9 mouse cellular contexts compared by ENCODE assay signal in the genomic region with DNA sequence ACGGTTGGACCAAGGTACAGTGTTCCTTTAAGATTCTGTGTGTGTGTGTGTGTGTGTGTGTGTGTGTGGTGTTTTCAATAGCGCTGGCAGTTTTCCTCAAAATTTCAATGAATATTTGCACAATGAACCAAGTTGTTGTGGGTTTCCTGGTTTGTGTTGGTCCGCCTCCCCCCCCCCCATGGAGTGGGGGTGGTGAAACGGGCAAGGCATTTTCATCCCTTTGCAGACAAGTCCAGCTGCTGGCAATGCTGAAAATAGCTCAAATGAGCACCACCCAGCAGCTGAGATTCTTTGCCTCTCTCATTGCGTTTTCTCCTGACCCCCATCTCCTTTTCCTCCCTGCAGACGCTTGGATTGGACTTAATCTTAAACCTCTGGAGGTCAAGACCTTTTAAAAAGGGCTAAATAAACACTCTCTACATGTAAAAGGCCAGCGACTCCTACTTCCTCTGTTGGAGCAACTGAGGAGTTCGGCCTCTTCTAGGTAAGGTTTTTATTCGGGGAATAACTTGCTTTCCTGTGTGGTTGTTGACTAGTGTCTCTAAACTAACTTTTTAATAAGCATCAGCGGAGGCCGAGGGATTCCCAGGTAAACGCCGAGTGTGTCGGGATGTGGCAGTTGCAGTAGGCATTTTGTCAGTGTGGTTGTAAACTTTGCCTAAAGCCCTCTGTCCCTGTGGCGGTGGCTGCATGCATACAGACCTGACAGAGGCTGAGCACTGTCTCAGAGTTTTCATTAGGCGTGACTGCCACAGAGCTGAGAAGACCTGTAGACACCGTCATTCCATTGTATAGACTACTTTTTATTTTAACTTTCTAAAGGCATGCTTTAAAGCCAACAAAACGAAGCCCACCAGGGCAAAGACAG.
DNase-seq lines count a peak whose midpoint lies in the region; ATAC-seq and TF ChIP-seq lines count a peak whose summit lies in the region.
"Had no signal": no experiment of that assay in that cellular context is flagged by ENCODE, and none has a peak within 500 bp of the region (broad histone marks: within the 10 kb centered on the region; RNA-seq: fewer than 3 reads in every experiment).

No protein-coding gene starts in this region.

- H3K4me3 ChIP-seq in forebrain, embryonic 10.5 days, result 0 out of 2 replicates have a peak overlapping the region, but pooled peaks have one; percentile 3
- H3K4me3 ChIP-seq in forebrain, embryonic 14.5 days (ENCODE audit: low read depth, low read length), result no peak overlapping the region
- H3K4me3 ChIP-seq in thymus, adult 2 months (ENCODE audit: control insufficient read depth, insufficient read depth, low read length), result no peak overlapping the region
- H3K4me3 ChIP-seq: megakaryocyte, embryonic 14.5 days had no signal

- TF ChIP-seq CTCF in thymus, adult 2 months (IDR thresholded peaks at IDR 0.05; ENCODE audit: borderline replicate concordance, control insufficient read depth, extremely low read depth, insufficient read depth, low read length, poor library complexity), result no peak

- H3K27ac ChIP-seq in forebrain, embryonic 10.5 days, result no peak overlapping the region
- no peak overlapping the region for H3K27ac ChIP-seq in forebrain, embryonic 14.5 days (ENCODE audit: low read depth, low read length)
- no peak overlapping the region for H3K27ac ChIP-seq in thymus, adult 2 months (ENCODE audit: control insufficient read depth, insufficient read depth, low read length)

- no peaks in the 10 kb centered on the region for H3K27me3 ChIP-seq in forebrain, embryonic 10.5 days (ENCODE audit: poor library complexity, severe bottlenecking)
- no peaks in the 10 kb centered on the region for H3K27me3 ChIP-seq in forebrain, embryonic 14.5 days (replicated peaks; ENCODE audit: control insufficient read depth, insufficient read depth, low read length)
- H3K27me3 ChIP-seq in thymus, adult 2 months (ENCODE audit: control insufficient read depth, insufficient read depth, low read length), result no peaks in the 10 kb centered on the region
- H3K27me3 ChIP-seq: megakaryocyte, embryonic 14.5 days had no signal

- no peaks in the 10 kb centered on the region for H3K9me3 ChIP-seq in forebrain, embryonic 10.5 days
- no peaks in the 10 kb centered on the region for H3K9me3 ChIP-seq in forebrain, embryonic 14.5 days (replicated peaks; ENCODE audit: control insufficient read depth, low read length)

- 37% methylated on average over 18 of the region's 18 CpGs for WGBS in forebrain, embryonic 10.5 days
- 35% methylated on average over 18 of the region's 18 CpGs for WGBS in forebrain, embryonic 14.5 days
- WGBS in thymus, adult 2 months, result 64% methylated on average over 18 of the region's 18 CpGs

- no peak for TF ChIP-seq POLR2A in thymus, adult 2 months (IDR thresholded peaks at IDR 0.05; ENCODE audit: control insufficient read depth, extremely low read depth, insufficient read depth, low read length, poor library complexity)

- peaks cover 66% of the 10 kb centered on the region for H3K4me1 ChIP-seq in forebrain, embryonic 10.5 days
- H3K4me1 ChIP-seq in forebrain, embryonic 14.5 days (ENCODE audit: control insufficient read depth, insufficient read depth, low read length), result peaks cover 8% of the 10 kb centered on the region; the same call in 1 of the 2 replicates
- H3K4me1 ChIP-seq in thymus, adult 2 months (replicated peaks; ENCODE audit: control insufficient read depth, insufficient read depth, low read length), result no peaks in the 10 kb centered on the region
- H3K4me1 ChIP-seq: megakaryocyte, embryonic 14.5 days had no signal

- no peak for ATAC-seq in forebrain, embryonic 14.5 days

- intact Hi-C loops in heart, postnatal 36 days (cut with DNase I), result loop anchor here (1.0 to 2.0 kb wide), 2 partner anchors 122 to 206 kb away; no protein-coding TSS in a partner anchor

- H3K36me3 ChIP-seq in forebrain, embryonic 10.5 days (replicated peaks), result 0 out of 2 replicates have a peak, but pooled peaks cover 2% of the 10 kb centered on the region
- peaks cover 16% of the 10 kb centered on the region; the same call in 1 of the 2 replicates for H3K36me3 ChIP-seq in forebrain, embryonic 14.5 days (ENCODE audit: control insufficient read depth, insufficient read depth, low read length)
- H3K36me3 ChIP-seq in thymus, adult 2 months (ENCODE audit: control insufficient read depth, insufficient read depth, low read length), result no peaks in the 10 kb centered on the region

- DNase-seq in forebrain, embryonic 10.5 days (ENCODE audit: extremely low spot score, low spot score), result no peak
- DNase-seq in forebrain, embryonic 14.5 days (ENCODE audit: low spot score), result no peak
- DNase-seq in embryo, embryonic 10 days (ENCODE audit: low spot score), result peak; percentile 39
- peak; percentile 36 to 41 for DNase-seq in heart, postnatal 36 days
- DNase-seq in lung, postnatal 14 days, result peak; percentile 5
- DNase-seq in urinary bladder, postnatal 25 days (ENCODE audit: low spot score), result no peak
- no peak for DNase-seq in cerebellum, postnatal 36 days
- no peak for DNase-seq in thymus, adult 2 months

- no peak overlapping the region for H3K4me2 ChIP-seq in forebrain, embryonic 14.5 days (ENCODE audit: low read length)

- H3K9ac ChIP-seq in forebrain, embryonic 14.5 days (ENCODE audit: low read length), result no peak overlapping the region

Comparison
In these comparisons a context has a peak if more than half of its experiments do, and no peak if none do; other contexts are left out.
1. DNase-seq: peak in embryo, embryonic 10 days (single experiment), heart, postnatal 36 days (2 of 2) and lung, postnatal 14 days (single experiment); none in forebrain, embryonic 10.5 days (single experiment), forebrain, embryonic 14.5 days (single experiment), urinary bladder, postnatal 25 days (single experiment), cerebellum, postnatal 36 days (0 of 2) and thymus, adult 2 months (single experiment).